Mouse (Mus musculus) ES-Bruce4 (cell line): ENCODE results near the gene Pou6f1. TPM values are rescaled to one million over a fixed set of nuclear protein-coding genes. Genes with fewer than 3 reads are reported as not detected.
A peak's percentile ranks its signal among the peaks of the same experiment; 100 is the strongest.

Experiments used
- H3K27ac ChIP-seq: 2 replicates; pipeline ENCODE4 v1.5.1; 2012; ENCODE audit warnings: low read length, inconsistent platforms; ENCODE audit not compliant: insufficient read depth
- H3K27me3 ChIP-seq: 2 replicates; pipeline ENCODE4 v1.6.1; 2012; ENCODE audit warnings: mild to moderate bottlenecking, low read length, inconsistent platforms; ENCODE audit not compliant: control insufficient read depth, poor library complexity, insufficient read depth, severe bottlenecking
- H3K36me3 ChIP-seq: 2 replicates; pipeline ENCODE4 v1.6.1; 2012; ENCODE audit warnings: inconsistent platforms, mild to moderate bottlenecking, low read length, moderate library complexity; ENCODE audit not compliant: control insufficient read depth, poor library complexity, insufficient read depth, severe bottlenecking
- H3K4me1 ChIP-seq: one replicate; pipeline ENCODE4 v1.8.1; 2011; ENCODE audit warnings: low read length; ENCODE audit not compliant: control insufficient read depth, insufficient read depth
- H3K4me3 ChIP-seq: 2 replicates; pipeline ENCODE4 v1.5.1; 2011; ENCODE audit warnings: low read depth, mild to moderate bottlenecking, low read length
- H3K9ac ChIP-seq: 2 replicates; pipeline ENCODE4 v1.6.1; 2012; ENCODE audit warnings: low read depth, mild to moderate bottlenecking, inconsistent platforms; ENCODE audit not compliant: poor library complexity, severe bottlenecking
- H3K9me3 ChIP-seq: replicated peaks from 2 replicates; pipeline ENCODE4 v1.6.1; 2012; ENCODE audit warnings: mild to moderate bottlenecking, low read length, inconsistent platforms; ENCODE audit not compliant: control insufficient read depth, poor library complexity, insufficient read depth, severe bottlenecking
- CTCF ChIP-seq: IDR thresholded peaks from one replicate; pipeline ENCODE4 v1.8.1; 2011; ENCODE audit warnings: low read depth, low read length
- EP300 ChIP-seq: IDR thresholded peaks from 2 replicates; pipeline ENCODE4 v1.6.1; 2011; ENCODE audit warnings: low read depth, low read length; ENCODE audit not compliant: insufficient read depth
- POLR2A ChIP-seq: IDR thresholded peaks from one replicate; pipeline ENCODE4 v1.8.1; 2011; ENCODE audit warnings: low read length; ENCODE audit not compliant: insufficient read depth
- polyA plus RNA-seq: library from polyadenylated mRNA; stranded (reverse); fragments of >200 nt; gene quantifications from 2 replicates; pipeline ENCODE4 v1.2.4, GENCODE M21; 2011; ENCODE audit warnings: low read depth; ENCODE audit not compliant: missing spikeins, insufficient read depth, insufficient read length

The Pou6f1 gene
- polyA plus RNA-seq = 4.9 and 7.3 TPM in 2 replicates

DNA sequence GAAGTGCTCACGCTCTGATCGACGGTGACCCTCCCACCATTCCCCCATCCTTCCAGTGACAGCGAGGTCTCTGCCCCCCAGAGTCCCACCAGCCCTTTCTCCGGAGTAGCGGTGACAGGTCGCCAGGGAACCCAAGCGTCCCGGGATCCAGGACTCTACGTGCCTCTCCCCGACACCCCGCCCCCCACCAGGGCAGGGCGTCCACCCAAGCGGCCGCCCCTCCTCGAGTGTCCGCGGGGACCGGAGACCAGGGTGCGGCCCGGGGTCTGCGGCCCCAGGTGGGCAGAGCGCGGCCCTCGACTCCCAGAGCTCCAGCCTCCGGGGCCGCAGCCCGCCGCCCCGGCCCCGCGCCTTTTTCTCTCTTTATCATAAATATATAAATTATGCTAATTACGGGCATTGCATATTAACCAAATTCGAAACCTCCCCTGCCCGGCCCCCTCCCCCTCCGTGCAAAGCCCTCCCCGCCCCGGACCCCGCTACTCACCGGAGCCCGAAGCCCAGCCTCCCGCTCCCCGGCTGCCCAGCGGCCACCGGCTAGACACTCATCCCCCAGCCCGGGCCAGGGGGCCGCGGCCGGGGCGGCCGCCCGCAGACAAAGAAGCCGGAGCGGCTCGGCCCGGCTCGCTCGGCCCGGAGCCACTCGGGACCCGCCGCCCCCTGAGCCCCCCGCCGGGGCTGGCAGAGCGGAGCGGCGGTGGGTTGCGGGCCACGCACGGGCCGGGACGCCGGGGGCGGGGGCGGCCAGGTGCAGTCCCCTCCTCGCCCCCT, at the start of gene Pou6f1:
TSS of gene Pou6f1 (minus strand) at position 709 of the 771 bp plus-strand sequence.
- H3K27me3 ChIP-seq = peaks cover 15% of the 10 kb centered on the region
- H3K4me3 ChIP-seq = peak within 1 kb of the TSS; percentile 66
- H3K9ac ChIP-seq = peak within 1 kb of the TSS; percentile 83
- no peaks in the 10 kb centered on the region for H3K4me1 ChIP-seq
- H3K36me3 ChIP-seq = no peaks in the 10 kb centered on the region
- TF ChIP-seq EP300 = no peak
- no peak for TF ChIP-seq POLR2A
- TF ChIP-seq CTCF = no peak
- no peak within 1 kb of the TSS for H3K27ac ChIP-seq
- H3K9me3 ChIP-seq = no peaks in the 10 kb centered on the region

GRCm38 (mm10) chr15:100646161-100646560, 46.4 kb upstream of the Pou6f1 start:
- peaks cover 5% of the 10 kb centered on the region for H3K4me1 ChIP-seq
- H3K36me3 ChIP-seq = no peaks in the 10 kb centered on the region
- TF ChIP-seq POLR2A (no peak), CTCF (no peak)

GRCm38 (mm10) chr15:100642451-100642850, 42.7 kb upstream of the Pou6f1 start:
- H3K9me3 ChIP-seq = no peaks in the 10 kb centered on the region
- no peak for TF ChIP-seq CTCF
- no peak for TF ChIP-seq POLR2A
- no peak for TF ChIP-seq EP300
- no peaks in the 10 kb centered on the region for H3K36me3 ChIP-seq
- no peaks in the 10 kb centered on the region for H3K4me1 ChIP-seq
- no peak overlapping the region for H3K27ac ChIP-seq
- no peak overlapping the region for H3K9ac ChIP-seq
- H3K27me3 ChIP-seq = no peaks in the 10 kb centered on the region
- H3K4me3 ChIP-seq = no peak overlapping the region

More at GRCm38 (mm10) chr15:100646161-100646560, 46.4 kb upstream of the Pou6f1 start:
- no peak overlapping the region for H3K27ac ChIP-seq
- no peak overlapping the region for H3K9ac ChIP-seq
- no peak overlapping the region for H3K4me3 ChIP-seq
- no peaks in the 10 kb centered on the region for H3K9me3 ChIP-seq
- no peaks in the 10 kb centered on the region for H3K27me3 ChIP-seq

GRCm38 (mm10) chr15:100641226-100641810, 41.5 kb upstream of the Pou6f1 start:
- H3K27me3 ChIP-seq = no peaks in the 10 kb centered on the region
- H3K9me3 ChIP-seq = no peaks in the 10 kb centered on the region
- no peak overlapping the region for H3K27ac ChIP-seq
- no peak overlapping the region for H3K4me3 ChIP-seq
- no peak overlapping the region for H3K9ac ChIP-seq
- no peaks in the 10 kb centered on the region for H3K36me3 ChIP-seq
- H3K4me1 ChIP-seq = no peaks in the 10 kb centered on the region
- TF ChIP-seq CTCF = no peak
- no peak for TF ChIP-seq POLR2A
- TF ChIP-seq EP300 = no peak

GRCm38 (mm10) chr15:100639972-100640750, 40.4 kb upstream of the Pou6f1 start:
- H3K9ac ChIP-seq = no peak overlapping the region
- no peaks in the 10 kb centered on the region for H3K27me3 ChIP-seq
- H3K9me3 ChIP-seq = no peaks in the 10 kb centered on the region
- H3K4me3 ChIP-seq = no peak overlapping the region
- no peak for TF ChIP-seq POLR2A
- no peaks in the 10 kb centered on the region for H3K4me1 ChIP-seq
- H3K27ac ChIP-seq = no peak overlapping the region
- H3K36me3 ChIP-seq = no peaks in the 10 kb centered on the region
